11 mouse cellular contexts compared by ENCODE assay signal in genomic region chr10:121613570-121613969, GRCm38 (mm10). TPM values are rescaled to one million over a fixed set of nuclear protein-coding genes. Genes with fewer than 3 reads are reported as not detected.
DNase-seq lines count a peak whose midpoint lies in the region; ATAC-seq and TF ChIP-seq lines count a peak whose summit lies in the region.
"Had no signal": no experiment of that assay in that cellular context is flagged by ENCODE, and none has a peak within 500 bp of the region (broad histone marks: within the 10 kb centered on the region; RNA-seq: fewer than 3 reads in every experiment).

No protein-coding gene starts in this region.

- TF ChIP-seq CTCF in heart, postnatal 0 days (IDR thresholded peaks at IDR 0.05; ENCODE audit: low read depth): no peak
- TF ChIP-seq CTCF in left cerebral cortex, adult 2 months (IDR thresholded peaks at IDR 0.05): no peak

- H3K9ac ChIP-seq in heart, postnatal 0 days (replicated peaks; ENCODE audit: low read depth, low read length): no peak overlapping the region
- H3K9ac ChIP-seq in hindbrain, embryonic 13.5 days: no peak overlapping the region

- H3K27ac ChIP-seq in heart, postnatal 0 days (ENCODE audit: low read depth): peak overlapping the region; percentile 71
- no peak overlapping the region for H3K27ac ChIP-seq in left cerebral cortex, adult 2 months
- H3K27ac ChIP-seq in hindbrain, embryonic 13.5 days: no peak overlapping the region
- H3K27ac ChIP-seq: stomach, postnatal 0 days had no signal

- DNase-seq in gastrocnemius, postnatal 25 days: peak; percentile 14
- no peak for DNase-seq in gastrocnemius, postnatal 10 days
- DNase-seq in heart, postnatal 0 days (ENCODE audit: low spot score): peak; percentile 56
- DNase-seq in kidney, postnatal 4 days: peak; percentile 27 to 59
- DNase-seq in naive thymus-derived CD4-positive, alpha-beta T cell, adult 2 months (ENCODE audit: low read depth): peak; percentile 10
- no peak for DNase-seq in left cerebral cortex, adult 2 months (ENCODE audit: extremely low spot score in 1 of 2, low spot score in 2 of 2)
- DNase-seq in spleen, postnatal 14 days (ENCODE audit: low spot score in 2 of 2): no peak
- DNase-seq: left cerebral cortex, postnatal 4 days had no signal

- TF ChIP-seq EP300 in heart, postnatal 0 days (IDR thresholded peaks at IDR 0.05; ENCODE audit: low read depth): 0 out of 2 replicates have a peak, but pooled peaks have one; percentile 42

- H3K27me3 ChIP-seq in heart, postnatal 0 days (ENCODE audit: control insufficient read depth, insufficient read depth, low read length): no peaks in the 10 kb centered on the region
- no peaks in the 10 kb centered on the region for H3K27me3 ChIP-seq in hindbrain, embryonic 13.5 days

- H3K9me3 ChIP-seq in heart, postnatal 0 days (replicated peaks; ENCODE audit: control insufficient read depth, low read length): no peaks in the 10 kb centered on the region
- H3K9me3 ChIP-seq in hindbrain, embryonic 13.5 days: no peaks in the 10 kb centered on the region

- 60% methylated on average over 13 of the region's 13 CpGs for WGBS in heart, postnatal 0 days
- WGBS in hindbrain, embryonic 13.5 days: 93% methylated on average over 13 of the region's 13 CpGs

- H3K4me2 ChIP-seq in heart, postnatal 0 days (ENCODE audit: low read depth, low read length): no peak overlapping the region
- no peak overlapping the region for H3K4me2 ChIP-seq in hindbrain, embryonic 13.5 days

- peaks cover 86% of the 10 kb centered on the region for H3K36me3 ChIP-seq in heart, postnatal 0 days (replicated peaks; ENCODE audit: control insufficient read depth, insufficient read depth, low read length)
- H3K36me3 ChIP-seq in hindbrain, embryonic 13.5 days: peaks cover 84% of the 10 kb centered on the region

- no peak overlapping the region for H3K4me3 ChIP-seq in heart, postnatal 0 days (ENCODE audit: low read depth, low read length)
- no peak overlapping the region for H3K4me3 ChIP-seq in left cerebral cortex, adult 2 months
- H3K4me3 ChIP-seq in hindbrain, embryonic 13.5 days: no peak overlapping the region

- no peaks in the 10 kb centered on the region for H3K4me1 ChIP-seq in heart, postnatal 0 days (ENCODE audit: control insufficient read depth, insufficient read depth)
- H3K4me1 ChIP-seq in hindbrain, embryonic 13.5 days (replicated peaks): no peaks in the 10 kb centered on the region

- peak; percentile 72 for ATAC-seq in heart, postnatal 0 days (ENCODE audit: insufficient read depth, low read depth)
- ATAC-seq in hindbrain, embryonic 13.5 days (ENCODE audit: low FRiP score): no peak
- ATAC-seq: CD4-positive, CD25-positive, alpha-beta regulatory T cell, adult 4 months had no signal

- intact Hi-C loops in left cerebral cortex, adult 2 months (cut with DNase I): no loop called here

RNA-seq across cellular contexts. Expression of gene Xpot, which starts 12.6 kb away (rescaled TPM):
- total RNA-seq in gastrocnemius, postnatal 25 days (2021): 10 to 100 TPM; 18.8 to 20.8 TPM
- 10 to 100 TPM; 29.4 to 38.0 TPM for total RNA-seq in gastrocnemius, postnatal 10 days (2021)
- total RNA-seq in heart, postnatal 0 days (2014; rRNA removed; ENCODE audit: low replicate concordance): 41.1 and 57.5 TPM in 2 replicates
- 14.8 and 17.4 TPM in 2 replicates for polyA plus RNA-seq in heart, postnatal 0 days (2015; fragmentation: Nextera tagmentation; extraction: Ambion mirVana)
- 10 to 100 TPM; 63.8 to 76.9 TPM for total RNA-seq in left cerebral cortex, adult 2 months (2021)
- 26.7 and 29.5 TPM in 2 replicates for polyA plus RNA-seq in hindbrain, embryonic 13.5 days (2015; fragmentation: Nextera tagmentation; extraction: Ambion mirVana)

RNA-seq across cellular contexts. Expression of gene Tbk1, which starts 27.0 kb away (rescaled TPM):
- 10 to 100 TPM; 10.6 to 11.5 TPM for total RNA-seq in gastrocnemius, postnatal 25 days (2021)
- total RNA-seq in gastrocnemius, postnatal 10 days (2021): 10 to 100 TPM; 14.6 to 20.7 TPM
- total RNA-seq in heart, postnatal 0 days (2014; rRNA removed; ENCODE audit: low replicate concordance): 12.5 and 23.3 TPM in 2 replicates
- 15.5 and 15.7 TPM in 2 replicates for polyA plus RNA-seq in heart, postnatal 0 days (2015; fragmentation: Nextera tagmentation; extraction: Ambion mirVana)
- total RNA-seq in left cerebral cortex, adult 2 months (2021): 10 to 100 TPM; 47.2 to 50.3 TPM
- polyA plus RNA-seq in hindbrain, embryonic 13.5 days (2015; fragmentation: Nextera tagmentation; extraction: Ambion mirVana): 34.3 and 34.6 TPM in 2 replicates

RNA-seq across cellular contexts. Expression of gene D930020B18Rik, which starts 27.8 kb away (rescaled TPM):
- total RNA-seq in gastrocnemius, postnatal 25 days (2021): not detected
- total RNA-seq in gastrocnemius, postnatal 10 days (2021): not detected
- not detected in 2 replicates for total RNA-seq in heart, postnatal 0 days (2014; rRNA removed; ENCODE audit: low replicate concordance)
- polyA plus RNA-seq in heart, postnatal 0 days (2015; fragmentation: Nextera tagmentation; extraction: Ambion mirVana): 0.07 TPM in 1 of 2 replicates, not detected in the other
- under 1 TPM in 1 of 2 experiments, not detected in 1; 0.42 TPM for total RNA-seq in left cerebral cortex, adult 2 months (2021)
- polyA plus RNA-seq in hindbrain, embryonic 13.5 days (2015; fragmentation: Nextera tagmentation; extraction: Ambion mirVana): 0.17 and 0.22 TPM in 2 replicates

Comparison
In these comparisons a context has a peak if more than half of its experiments do, and no peak if none do; other contexts are left out.
1. DNase-seq: peak in gastrocnemius, postnatal 25 days (single experiment), heart, postnatal 0 days (single experiment), kidney, postnatal 4 days (2 of 2) and naive thymus-derived CD4-positive, alpha-beta T cell, adult 2 months (single experiment); none in gastrocnemius, postnatal 10 days (single experiment), left cerebral cortex, adult 2 months (0 of 2) and spleen, postnatal 14 days (0 of 2).